Mouse (Mus musculus): ENCODE results near the gene Dnajc24. TPM values are rescaled to one million over a fixed set of nuclear protein-coding genes. Genes with fewer than 3 reads are reported as not detected.

Gene Dnajc24
- polyA plus RNA-seq, 1 experiment from 2014 or later, result 44.2 TPM

- no peak overlapping the region for H3K4me2 ChIP-seq (replicated peaks)
- no peaks in the 10 kb centered on the region for H3K9me3 ChIP-seq
- 82% methylated on average over 1 of the region's 1 CpGs for WGBS
- H3K27me3 ChIP-seq (replicated peaks), result no peaks in the 10 kb centered on the region
- no peak for ATAC-seq (ENCODE audit: low FRiP score, low read depth)
- no peak overlapping the region for H3K4me3 ChIP-seq
- H3K27ac ChIP-seq, result no peak overlapping the region
- no peak overlapping the region for H3K9ac ChIP-seq
- H3K36me3 ChIP-seq, result peaks cover 5% of the 10 kb centered on the region; the same call in 1 of the 2 replicates
- no peaks in the 10 kb centered on the region for H3K4me1 ChIP-seq
These were observed 39.9 kb downstream of the Dnajc24 start for GRCm38 (mm10) chr2:105963447-105963846.

GRCm38 (mm10) chr2:105953862-105954261 is 49.5 kb downstream of the Dnajc24 start:
- H3K4me2 ChIP-seq (replicated peaks), result no peak overlapping the region
- 94% methylated on average over 4 of the region's 4 CpGs for WGBS

GRCm38 (mm10) chr2:105951350-105951940 is 51.9 kb downstream of the Dnajc24 start:
- H3K4me2 ChIP-seq (replicated peaks), result no peak overlapping the region
- WGBS, result 96% methylated on average over 1 of the region's 1 CpGs
- no peaks in the 10 kb centered on the region for H3K36me3 ChIP-seq
- H3K27ac ChIP-seq, result no peak overlapping the region
- no peaks in the 10 kb centered on the region for H3K4me1 ChIP-seq
- no peaks in the 10 kb centered on the region for H3K27me3 ChIP-seq (replicated peaks)
- ATAC-seq (ENCODE audit: low FRiP score, low read depth), result no peak
- H3K9ac ChIP-seq, result no peak overlapping the region
- no peaks in the 10 kb centered on the region for H3K9me3 ChIP-seq
- no peak overlapping the region for H3K4me3 ChIP-seq

More at GRCm38 (mm10) chr2:105953862-105954261, 49.5 kb downstream of the Dnajc24 start:
- no peaks in the 10 kb centered on the region for H3K27me3 ChIP-seq (replicated peaks)
- H3K4me1 ChIP-seq, result no peaks in the 10 kb centered on the region
- no peaks in the 10 kb centered on the region for H3K36me3 ChIP-seq
- H3K4me3 ChIP-seq, result no peak overlapping the region
- no peak for ATAC-seq (ENCODE audit: low FRiP score, low read depth)
- no peaks in the 10 kb centered on the region for H3K9me3 ChIP-seq
- H3K27ac ChIP-seq, result no peak overlapping the region
- H3K9ac ChIP-seq, result no peak overlapping the region

- Histone ChIP-seq H3K36me3 (no peaks in the 10 kb centered on the region), H3K27ac (no peak overlapping the region), H3K27me3 (replicated peaks) (no peaks in the 10 kb centered on the region), H3K9ac (no peak overlapping the region), H3K4me1 (no peaks in the 10 kb centered on the region), H3K9me3 (no peaks in the 10 kb centered on the region), H3K4me2 (replicated peaks) (no peak overlapping the region), H3K4me3 (no peak overlapping the region)
- 99% methylated on average over 2 of the region's 2 CpGs for WGBS
- ATAC-seq (ENCODE audit: low FRiP score, low read depth), result no peak
These were observed 53.2 kb downstream of the Dnajc24 start for GRCm38 (mm10) chr2:105950131-105950530.

GRCm38 (mm10) chr2:105917623-105918346 is 85.6 kb downstream of the Dnajc24 start:
- ATAC-seq (ENCODE audit: low FRiP score, low read depth), result no peak
- H3K9me3 ChIP-seq, result no peaks in the 10 kb centered on the region
- H3K4me1 ChIP-seq, result no peaks in the 10 kb centered on the region
- H3K4me3 ChIP-seq, result no peak overlapping the region
- H3K27me3 ChIP-seq (replicated peaks), result no peaks in the 10 kb centered on the region
- H3K27ac ChIP-seq, result no peak overlapping the region
- H3K4me2 ChIP-seq (replicated peaks), result no peak overlapping the region
- no peaks in the 10 kb centered on the region for H3K36me3 ChIP-seq
- 78% methylated on average over 5 of the region's 5 CpGs for WGBS
- no peak overlapping the region for H3K9ac ChIP-seq

Small RNA genes within 50 kb of the gene (microRNA-seq; reads per million reads assigned to microRNA genes)
- gene Gm22002, result not detected

Other genes starting within 250 kb of the Dnajc24 start
- gene Elp4, start 99.0 kb downstream of the Dnajc24 start, polyA plus RNA-seq (2016; fragmentation: Nextera tagmentation; extraction: Ambion mirVana), result 47.3 and 47.4 TPM in 2 replicates
- gene Immp1l, start 98.9 kb downstream of the Dnajc24 start, polyA plus RNA-seq (2016; fragmentation: Nextera tagmentation; extraction: Ambion mirVana), result 104 and 106 TPM in 2 replicates

Data from neural tube, embryonic 12.5 days (tissue).